16 mouse cellular contexts compared by ENCODE assay signal in the genomic region with DNA sequence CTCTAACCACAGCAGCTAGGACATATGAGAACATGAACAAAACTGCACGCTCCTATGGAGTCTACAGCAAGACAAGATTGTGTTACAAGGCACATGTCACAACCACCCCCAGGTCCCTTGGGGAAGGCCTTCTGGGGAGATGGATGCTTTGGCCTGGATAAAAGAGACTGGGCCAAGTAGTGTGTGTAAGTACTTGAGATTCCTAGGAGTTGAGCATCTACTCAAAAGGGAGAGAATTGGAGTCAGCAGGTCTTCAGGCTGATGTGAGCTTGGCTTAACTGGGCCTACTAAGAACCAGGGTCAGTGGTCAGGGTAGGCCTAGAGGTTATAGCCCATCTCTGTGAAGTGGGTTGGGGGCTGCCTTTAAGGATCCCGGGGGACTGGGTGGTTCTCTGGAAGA.
DNase-seq lines count a peak whose midpoint lies in the region; ATAC-seq and TF ChIP-seq lines count a peak whose summit lies in the region.
"Had no signal": no experiment of that assay in that cellular context is flagged by ENCODE, and none has a peak within 500 bp of the region (broad histone marks: within the 10 kb centered on the region; RNA-seq: fewer than 3 reads in every experiment).

No protein-coding gene starts in this region.

- peaks cover 10% of the 10 kb centered on the region for H3K4me1 ChIP-seq in intestine, embryonic 15.5 days (replicated peaks)
- H3K4me1 ChIP-seq in intestine, postnatal 0 days (replicated peaks; ENCODE audit: control insufficient read depth, insufficient read depth, low read length) = no peaks in the 10 kb centered on the region
- peaks cover 23% of the 10 kb centered on the region for H3K4me1 ChIP-seq in kidney, embryonic 16.5 days (ENCODE audit: insufficient read depth, low read length)
- H3K4me1 ChIP-seq: forebrain, embryonic 15.5 days had no signal

- H3K36me3 ChIP-seq in intestine, embryonic 15.5 days = no peaks in the 10 kb centered on the region
- H3K36me3 ChIP-seq in intestine, postnatal 0 days (ENCODE audit: control insufficient read depth, insufficient read depth) = no peaks in the 10 kb centered on the region
- H3K36me3 ChIP-seq in kidney, embryonic 16.5 days (ENCODE audit: insufficient read depth, low read length) = no peaks in the 10 kb centered on the region
- H3K36me3 ChIP-seq: embryonic facial prominence, embryonic 12.5 days; forebrain, embryonic 15.5 days; heart, embryonic 12.5 days; hindbrain, embryonic 13.5 days had no signal

- no peaks in the 10 kb centered on the region for H3K9me3 ChIP-seq in intestine, embryonic 15.5 days
- no peaks in the 10 kb centered on the region for H3K9me3 ChIP-seq in intestine, postnatal 0 days (ENCODE audit: control insufficient read depth)
- no peaks in the 10 kb centered on the region for H3K9me3 ChIP-seq in kidney, embryonic 16.5 days (ENCODE audit: low read length)
- H3K9me3 ChIP-seq: embryonic facial prominence, embryonic 12.5 days; forebrain, embryonic 15.5 days; heart, embryonic 12.5 days; hindbrain, embryonic 13.5 days had no signal

- no peak overlapping the region for H3K9ac ChIP-seq in intestine, embryonic 15.5 days
- H3K9ac ChIP-seq in intestine, postnatal 0 days (ENCODE audit: low read depth, low read length) = no peak overlapping the region
- H3K9ac ChIP-seq in kidney, embryonic 16.5 days (replicated peaks; ENCODE audit: low read length) = no peak overlapping the region
- H3K9ac ChIP-seq: embryonic facial prominence, embryonic 12.5 days; forebrain, embryonic 15.5 days; heart, embryonic 12.5 days; hindbrain, embryonic 13.5 days had no signal

- no peak for TF ChIP-seq CTCF in intestine, postnatal 0 days (IDR thresholded peaks at IDR 0.05; ENCODE audit: low read depth)

- 95% methylated on average over 2 of the region's 2 CpGs for WGBS in intestine, embryonic 15.5 days
- WGBS in intestine, postnatal 0 days = 91% methylated on average over 2 of the region's 2 CpGs
- WGBS in kidney, embryonic 16.5 days = 94% methylated on average over 2 of the region's 2 CpGs

- no peak for ATAC-seq in intestine, embryonic 15.5 days
- no peak for ATAC-seq in intestine, postnatal 0 days
- ATAC-seq in kidney, embryonic 16.5 days (ENCODE audit: low FRiP score, low TSS enrichment) = no peak
- ATAC-seq: forebrain, embryonic 15.5 days; hindbrain, postnatal 0 days had no signal

- no peak overlapping the region for H3K4me3 ChIP-seq in intestine, embryonic 15.5 days (replicated peaks)
- H3K4me3 ChIP-seq in intestine, postnatal 0 days (ENCODE audit: low read depth, low read length) = no peak overlapping the region
- no peak overlapping the region for H3K4me3 ChIP-seq in kidney, embryonic 16.5 days (ENCODE audit: low read length)
- H3K4me3 ChIP-seq: embryonic facial prominence, embryonic 12.5 days; forebrain, embryonic 15.5 days; heart, embryonic 12.5 days; hindbrain, embryonic 13.5 days had no signal

- H3K27ac ChIP-seq in intestine, embryonic 15.5 days = peak overlapping the region; percentile 82
- no peak overlapping the region for H3K27ac ChIP-seq in intestine, postnatal 0 days (ENCODE audit: low read depth, low read length)
- H3K27ac ChIP-seq in kidney, embryonic 16.5 days (ENCODE audit: low read length) = peak overlapping the region; percentile 85
- H3K27ac ChIP-seq: forebrain, embryonic 15.5 days; hindbrain, embryonic 13.5 days; hindbrain, postnatal 0 days had no signal

- H3K4me2 ChIP-seq in intestine, embryonic 15.5 days (replicated peaks) = no peak overlapping the region
- no peak overlapping the region for H3K4me2 ChIP-seq in intestine, postnatal 0 days (replicated peaks; ENCODE audit: low read depth)
- no peak overlapping the region for H3K4me2 ChIP-seq in kidney, embryonic 16.5 days (replicated peaks; ENCODE audit: low read depth, low read length)
- H3K4me2 ChIP-seq: forebrain, embryonic 15.5 days; hindbrain, embryonic 13.5 days had no signal

- peak; percentile 90 for DNase-seq in heart, adult 11 months
- DNase-seq in heart, adult 8-10 months (ENCODE audit: low spot score) = no peak
- no peak for DNase-seq in kidney, postnatal 10 days
- DNase-seq in ovary, adult 18-20 months (ENCODE audit: low spot score) = no peak
- DNase-seq: cerebellum, adult 11-12 months; cerebellum, adult 9-10 months; cerebellum, postnatal 25 days; heart, postnatal 10 days had no signal

- no peaks in the 10 kb centered on the region for H3K27me3 ChIP-seq in intestine, embryonic 15.5 days (replicated peaks)
- no peaks in the 10 kb centered on the region for H3K27me3 ChIP-seq in intestine, postnatal 0 days (replicated peaks; ENCODE audit: control insufficient read depth, insufficient read depth, low read length)
- H3K27me3 ChIP-seq in kidney, embryonic 16.5 days (ENCODE audit: insufficient read depth, low read length) = no peaks in the 10 kb centered on the region
- H3K27me3 ChIP-seq: embryonic facial prominence, embryonic 12.5 days; forebrain, embryonic 15.5 days; heart, embryonic 12.5 days; hindbrain, embryonic 13.5 days had no signal
